ENCODE assay signal across 8 mouse cellular contexts in the genomic region with DNA sequence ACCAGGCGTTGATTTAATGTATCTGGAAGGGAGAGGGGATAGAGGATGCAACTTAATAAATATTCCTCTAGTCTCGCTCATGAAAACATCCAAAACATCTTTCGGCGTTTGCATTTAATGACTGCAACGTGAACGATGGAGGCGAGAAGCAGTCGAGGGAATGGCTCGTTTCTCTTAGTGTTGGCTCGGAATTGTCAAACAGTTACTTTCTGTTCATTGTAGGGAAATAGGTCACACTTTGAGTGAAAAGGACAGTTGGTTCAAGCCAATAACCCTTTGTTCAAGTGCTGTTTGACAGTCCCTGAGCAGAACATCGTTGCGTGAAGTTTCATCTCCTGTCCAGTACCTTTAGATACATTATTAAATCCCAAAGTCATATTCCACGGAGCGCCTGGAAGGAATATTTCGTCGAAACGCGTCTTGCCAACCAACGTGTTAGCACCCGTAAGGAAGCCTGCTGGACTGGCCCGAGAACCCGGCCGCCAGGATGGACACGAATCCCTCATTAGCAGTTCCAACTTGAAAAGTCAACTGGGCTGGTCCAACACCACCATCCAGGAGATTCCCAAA. TPM values are rescaled to one million over a fixed set of nuclear protein-coding genes. Genes with fewer than 3 reads are reported as not detected.
A peak's percentile ranks its signal among the peaks of the same experiment; 100 is the strongest.
DNase-seq lines count a peak whose midpoint lies in the region; ATAC-seq and TF ChIP-seq lines count a peak whose summit lies in the region.

No protein-coding gene starts in this region.

- peak overlapping the region; percentile 65 to 73 for H3K4me3 ChIP-seq in ES-E14 (ENCODE audit: insufficient read depth in 1 of 2, low read depth in 1 of 2, low read length in 2 of 2, poor library complexity in 1 of 2, severe bottlenecking in 1 of 2)
- peak overlapping the region; percentile 85 for H3K4me3 ChIP-seq in embryonic facial prominence, embryonic 14.5 days (ENCODE audit: low read depth, low read length)
- peak overlapping the region; percentile 74 for H3K4me3 ChIP-seq in intestine, postnatal 0 days (ENCODE audit: low read depth, low read length)
- peak overlapping the region; percentile 96 for H3K4me3 ChIP-seq in stomach, postnatal 0 days (ENCODE audit: low read depth, low read length)

- DNase-seq in kidney, adult 11 months: peak; percentile 7
- DNase-seq in kidney, postnatal 14 days: no peak
- no peak for DNase-seq in ES-E14 (ENCODE audit: low read depth, low spot score)
- DNase-seq in embryonic facial prominence, embryonic 14.5 days (ENCODE audit: low spot score): peak; percentile 46
- peak; percentile 64 for DNase-seq in lung, postnatal 10 days
- DNase-seq in stomach, postnatal 0 days (ENCODE audit: low spot score): peak; percentile 58
- no peak for DNase-seq in layer of hippocampus, adult 18-20 months (ENCODE audit: low spot score in 2 of 2)

- WGBS in embryonic facial prominence, embryonic 14.5 days: under 1% methylated on average over 24 of the region's 24 CpGs
- 1% methylated on average over 24 of the region's 24 CpGs for WGBS in intestine, postnatal 0 days
- WGBS in stomach, postnatal 0 days: under 1% methylated on average over 24 of the region's 24 CpGs

- H3K27ac ChIP-seq in ES-E14 (ENCODE audit: insufficient read depth, low read depth, low read length, poor library complexity, severe bottlenecking): no peak overlapping the region
- peak overlapping the region; percentile 100 for H3K27ac ChIP-seq in embryonic facial prominence, embryonic 14.5 days (replicated peaks; ENCODE audit: low read depth, low read length)
- peak overlapping the region; percentile 67 for H3K27ac ChIP-seq in intestine, postnatal 0 days (ENCODE audit: low read depth, low read length)
- peak overlapping the region; percentile 99 for H3K27ac ChIP-seq in stomach, postnatal 0 days (replicated peaks)

- H3K9me3 ChIP-seq in ES-E14 (ENCODE audit: control insufficient read depth, insufficient read depth, low read depth, low read length): no peaks in the 10 kb centered on the region
- H3K9me3 ChIP-seq in embryonic facial prominence, embryonic 14.5 days (ENCODE audit: control insufficient read depth, low read length): no peaks in the 10 kb centered on the region
- H3K9me3 ChIP-seq in intestine, postnatal 0 days (ENCODE audit: control insufficient read depth): no peaks in the 10 kb centered on the region
- H3K9me3 ChIP-seq in stomach, postnatal 0 days (ENCODE audit: control insufficient read depth, low read length): no peaks in the 10 kb centered on the region

- TF ChIP-seq EP300 in stomach, postnatal 0 days (optimal IDR thresholded peaks at IDR 0.05): no peak

- no peaks in the 10 kb centered on the region for H3K36me3 ChIP-seq in ES-E14 (ENCODE audit: control insufficient read depth, insufficient read depth, low read length, poor library complexity, severe bottlenecking)
- H3K36me3 ChIP-seq in embryonic facial prominence, embryonic 14.5 days (ENCODE audit: control insufficient read depth, insufficient read depth, low read length): peaks cover 15% of the 10 kb centered on the region
- H3K36me3 ChIP-seq in intestine, postnatal 0 days (ENCODE audit: control insufficient read depth, insufficient read depth): peaks cover 3% of the 10 kb centered on the region; the same call in 1 of the 2 replicates
- no peaks in the 10 kb centered on the region for H3K36me3 ChIP-seq in stomach, postnatal 0 days (ENCODE audit: control insufficient read depth, insufficient read depth, low read length)

- in situ Hi-C loops in ES-E14 (cut with MboI; ENCODE audit: low sequenced_read_pairs in 2 of 2, unreplicated experiment in 2 of 2): no loop called here

- ATAC-seq in embryonic facial prominence, embryonic 14.5 days (ENCODE audit: low read depth): no peak
- ATAC-seq in intestine, postnatal 0 days: no peak
- ATAC-seq in stomach, postnatal 0 days (ENCODE audit: low FRiP score, low TSS enrichment): no peak

- H3K27me3 ChIP-seq in embryonic facial prominence, embryonic 14.5 days (replicated peaks; ENCODE audit: control insufficient read depth, insufficient read depth, low read length): no peaks in the 10 kb centered on the region
- H3K27me3 ChIP-seq in intestine, postnatal 0 days (replicated peaks; ENCODE audit: control insufficient read depth, insufficient read depth, low read length): no peaks in the 10 kb centered on the region
- no peaks in the 10 kb centered on the region for H3K27me3 ChIP-seq in stomach, postnatal 0 days (ENCODE audit: control insufficient read depth, insufficient read depth, low read length)

- H3K4me1 ChIP-seq in ES-E14 (ENCODE audit: control insufficient read depth in 2 of 2, insufficient read depth in 2 of 2, low read length in 2 of 2, poor library complexity in 1 of 2): peaks cover 3 to 8% of the 10 kb centered on the region in 2 experiments; a peak in 3 of 4 replicates
- peaks cover 3% of the 10 kb centered on the region; the same call in 1 of the 2 replicates for H3K4me1 ChIP-seq in embryonic facial prominence, embryonic 14.5 days (ENCODE audit: control insufficient read depth, insufficient read depth, low read length)
- H3K4me1 ChIP-seq in intestine, postnatal 0 days (replicated peaks; ENCODE audit: control insufficient read depth, insufficient read depth, low read length): no peaks in the 10 kb centered on the region
- no peaks in the 10 kb centered on the region for H3K4me1 ChIP-seq in stomach, postnatal 0 days (replicated peaks; ENCODE audit: control insufficient read depth, insufficient read depth)

- peak overlapping the region; percentile 69 for H3K4me2 ChIP-seq in embryonic facial prominence, embryonic 14.5 days (ENCODE audit: low read depth, low read length)
- peak overlapping the region; percentile 78 for H3K4me2 ChIP-seq in intestine, postnatal 0 days (replicated peaks; ENCODE audit: low read depth)
- H3K4me2 ChIP-seq in stomach, postnatal 0 days (replicated peaks; ENCODE audit: low read depth): peak overlapping the region; percentile 80

- TF ChIP-seq CTCF in intestine, postnatal 0 days (IDR thresholded peaks at IDR 0.05; ENCODE audit: low read depth): no peak
- no peak for TF ChIP-seq CTCF in stomach, postnatal 0 days (IDR thresholded peaks at IDR 0.05; ENCODE audit: low read depth)

- no peak overlapping the region for H3K9ac ChIP-seq in ES-E14 (ENCODE audit: insufficient read depth, low read depth, low read length, poor library complexity, severe bottlenecking)
- peak overlapping the region; percentile 100 for H3K9ac ChIP-seq in embryonic facial prominence, embryonic 14.5 days (ENCODE audit: low read depth, low read length)
- peak overlapping the region; percentile 43 for H3K9ac ChIP-seq in intestine, postnatal 0 days (ENCODE audit: low read depth, low read length)
- H3K9ac ChIP-seq in stomach, postnatal 0 days (ENCODE audit: low read length): peak overlapping the region; percentile 56

TF ChIP-seq in ES-E14, 5 proteins besides CTCF, POLR2A, EP300 and RAD21:
- TF ChIP-seq MAFK (IDR thresholded peaks at IDR 0.05; ENCODE audit: insufficient read depth, low read depth, low read length) (no peak), ZC3H11A (IDR thresholded peaks at IDR 0.05; ENCODE audit: borderline replicate concordance, low read depth, low read length) (no peak), ZNF384 (IDR thresholded peaks at IDR 0.05; ENCODE audit: low read depth, low read length) (no peak), CHD2 (IDR thresholded peaks at IDR 0.05; ENCODE audit: low read depth, low read length) (no peak), HCFC1 (IDR thresholded peaks at IDR 0.05; ENCODE audit: borderline replicate concordance, insufficient read depth, low read length) (no peak)

RNA-seq across cellular contexts. Expression of gene Marcks, which starts 1.5 kb away (rescaled TPM):
- 11.7 and 18.4 TPM in 2 replicates for total RNA-seq in ES-E14 (2012; rRNA removed)
- 234 and 262 TPM in 2 replicates for polyA plus RNA-seq in embryonic facial prominence, embryonic 14.5 days (2014; fragmentation: Nextera tagmentation; extraction: Ambion mirVana)
- 34.7 and 38.2 TPM in 2 replicates for polyA plus RNA-seq in intestine, postnatal 0 days (2015; fragmentation: Nextera tagmentation; extraction: Ambion mirVana)
- 52.8 and 54.3 TPM in 2 replicates for polyA plus RNA-seq in stomach, postnatal 0 days (2015; fragmentation: Nextera tagmentation; extraction: Ambion mirVana)
- 10 to 100 TPM; 77.4 to 88.5 TPM for total RNA-seq in layer of hippocampus, adult 18-20 months (2021)

Comparison
In these comparisons a context has a peak if more than half of its experiments do, and no peak if none do; other contexts are left out.
1. DNase-seq: peak in kidney, adult 11 months (single experiment), embryonic facial prominence, embryonic 14.5 days (single experiment), lung, postnatal 10 days (single experiment) and stomach, postnatal 0 days (single experiment); none in kidney, postnatal 14 days (single experiment), ES-E14 (single experiment) and layer of hippocampus, adult 18-20 months (0 of 2).
2. Peak in every context shown above with its lines, with median percentiles within 50 percentile points of each other: H3K4me3 ChIP-seq and H3K4me2 ChIP-seq.